Mouse (Mus musculus) lung, adult 2 months (tissue): ENCODE results near the gene Tbx19.

Experiments
- CTCF ChIP-seq: fragments of 200-500 bp; IDR thresholded peaks from 2 replicates; pipeline ENCODE4 v1.5.1; 2011; ENCODE audit warnings: mild to moderate bottlenecking, low read length, control low read depth; ENCODE audit not compliant: insufficient read depth
- POLR2A ChIP-seq: fragments of 200-500 bp; IDR thresholded peaks from 2 replicates; pipeline ENCODE4 v1.6.1; 2011; ENCODE audit warnings: low read depth, mild to moderate bottlenecking, control low read depth, low read length, borderline replicate concordance; ENCODE audit errors: extremely low read depth

GRCm38 (mm10) chr1:165129573-165129972 lies 31.0 kb downstream of the Tbx19 start:
- no peak for TF ChIP-seq CTCF
- TF ChIP-seq POLR2A, result no peak
